Mouse (Mus musculus) MEL (cell line): Measurements from ENCODE around the gene Slc26a6. TPM values are rescaled to one million over a fixed set of nuclear protein-coding genes. Genes with fewer than 3 reads are reported as not detected.

Source experiments
- DNase-seq: peaks from one replicate; pipeline ENCODE4 v3.0.0; 2011; ENCODE audit warnings: low read depth, low spot score
- H3K27ac ChIP-seq: 2 replicates; pipeline ENCODE4 v1.5.1; 2012; ENCODE audit warnings: low read depth, mild to moderate bottlenecking, control low read depth, low read length, moderate library complexity; ENCODE audit not compliant: control insufficient read depth
- H3K27me3 ChIP-seq, 2 experiments: fragments of 150-350 bp in 1 of 2; sonication (generic) in 1 of 2; 2 replicates each; pipeline ENCODE4 v1.6.1; 2012; ENCODE audit warnings: low read length in 2 of 2, mild to moderate bottlenecking in 2 of 2, improper control_type of control experiment in 1 of 2, moderate library complexity in 1 of 2; ENCODE audit not compliant: insufficient read depth in 2 of 2, control insufficient read depth in 1 of 2
- H3K36me3 ChIP-seq, 2 experiments: 2 replicates each; pipeline ENCODE4 v1.6.1; 2012 to 2014; ENCODE audit warnings: low read length in 2 of 2, improper control_type of control experiment in 1 of 2, inconsistent platforms in 1 of 2, mild to moderate bottlenecking in 1 of 2; ENCODE audit not compliant: insufficient read depth in 2 of 2, control insufficient read depth in 1 of 2
- H3K4me1 ChIP-seq, 2 experiments: fragments of 150-350 bp in 1 of 2; sonication (generic) in 1 of 2; 2 replicates each; pipeline ENCODE4 v1.6.1; 2012; ENCODE audit warnings: low read length in 2 of 2, improper control_type of control experiment in 1 of 2, mild to moderate bottlenecking in 1 of 2; ENCODE audit not compliant: insufficient read depth in 2 of 2, control insufficient read depth in 1 of 2
- H3K4me3 ChIP-seq, 2 experiments: fragments of 150-350 bp in 1 of 2; sonication (generic) in 1 of 2; 2 replicates each; pipeline ENCODE4 v1.5.1; 2012; ENCODE audit warnings: low read depth in 2 of 2, low read length in 2 of 2, mild to moderate bottlenecking in 2 of 2, moderate library complexity in 2 of 2, control low read depth in 1 of 2, improper control_type of control experiment in 1 of 2; ENCODE audit not compliant: control insufficient read depth in 1 of 2, insufficient read depth in 1 of 2
- H3K79me2 ChIP-seq: 2 replicates; pipeline ENCODE4 v1.6.1; 2012; ENCODE audit warnings: mild to moderate bottlenecking, low read length, moderate library complexity; ENCODE audit not compliant: control insufficient read depth, poor library complexity, insufficient read depth
- H3K9ac ChIP-seq: 2 replicates; pipeline ENCODE4 v1.6.1; 2012; ENCODE audit warnings: low read depth, mild to moderate bottlenecking, control low read depth, low read length, moderate library complexity; ENCODE audit not compliant: control insufficient read depth, poor library complexity, severe bottlenecking
- H3K9me3 ChIP-seq: fragments of 150-350 bp; sonication (generic); replicated peaks from 2 replicates; pipeline ENCODE4 v1.6.1; 2012; ENCODE audit warnings: mild to moderate bottlenecking, low read length, improper control_type of control experiment, moderate library complexity; ENCODE audit not compliant: insufficient read depth
- CHD1 ChIP-seq: IDR thresholded peaks from 2 replicates; pipeline ENCODE4 v1.6.1; 2012; ENCODE audit warnings: low read depth, mild to moderate bottlenecking, inconsistent platforms, low read length, improper control_type of control experiment
- CHD2 ChIP-seq: IDR thresholded peaks from 2 replicates; pipeline ENCODE4 v1.6.1; 2011; ENCODE audit warnings: low read length, improper control_type of control experiment
- ETS1 ChIP-seq: IDR thresholded peaks from 2 replicates; pipeline ENCODE4 v1.6.1; 2012; ENCODE audit warnings: low read depth, mild to moderate bottlenecking, inconsistent platforms, low read length, improper control_type of control experiment, moderate library complexity
- GABPA ChIP-seq: IDR thresholded peaks from 2 replicates; pipeline ENCODE4 v1.6.1; 2012; ENCODE audit warnings: low read depth, mild to moderate bottlenecking, inconsistent platforms, low read length, improper control_type of control experiment, moderate library complexity
- GATA1 ChIP-seq: IDR thresholded peaks from 2 replicates; pipeline ENCODE4 v1.6.1; 2011; ENCODE audit warnings: low read depth, low read length, improper control_type of control experiment
- HCFC1 ChIP-seq: IDR thresholded peaks from 2 replicates; pipeline ENCODE4 v1.6.1; 2012; ENCODE audit warnings: low read depth, mild to moderate bottlenecking, inconsistent platforms, low read length, improper control_type of control experiment, moderate library complexity
- JUND ChIP-seq: IDR thresholded peaks from 2 replicates; pipeline ENCODE4 v1.6.1; 2011; ENCODE audit warnings: low read depth, mild to moderate bottlenecking, improper control_type of control experiment, low read length
- KAT2A ChIP-seq: conservative IDR thresholded peaks from 2 replicates; pipeline ENCODE4 v1.6.1; 2012; ENCODE audit warnings: low read depth, low read length, improper control_type of control experiment, inconsistent platforms
- MEF2A ChIP-seq: IDR thresholded peaks from 2 replicates; pipeline ENCODE4 v1.6.1; 2014; ENCODE audit warnings: low read depth, mild to moderate bottlenecking, inconsistent platforms, low read length, improper control_type of control experiment; ENCODE audit not compliant: poor library complexity, insufficient replicate concordance, severe bottlenecking; ENCODE audit errors: extremely low read depth
- MYB ChIP-seq: IDR thresholded peaks from 2 replicates; pipeline ENCODE4 v1.6.1; 2011; ENCODE audit warnings: mild to moderate bottlenecking, low read depth, low read length, improper control_type of control experiment
- NRF1 ChIP-seq: IDR thresholded peaks from 2 replicates; pipeline ENCODE4 v1.6.1; 2014; ENCODE audit warnings: low read depth, mild to moderate bottlenecking, inconsistent platforms, low read length, improper control_type of control experiment, moderate library complexity; ENCODE audit not compliant: poor library complexity, insufficient read depth, severe bottlenecking
- POLR2A ChIP-seq, 2 experiments: IDR thresholded peaks; 2 replicates each; pipeline ENCODE4 v1.6.1; 2011 to 2012; ENCODE audit warnings: low read length in 2 of 2, mild to moderate bottlenecking in 2 of 2, control low read depth in 1 of 2, improper control_type of control experiment in 1 of 2, low read depth in 1 of 2, moderate library complexity in 1 of 2; ENCODE audit not compliant: control insufficient read depth in 1 of 2, insufficient read depth in 1 of 2, poor library complexity in 1 of 2
- RAD21 ChIP-seq: IDR thresholded peaks from 2 replicates; pipeline ENCODE4 v1.6.1; 2011; ENCODE audit warnings: mild to moderate bottlenecking, low read depth, low read length, improper control_type of control experiment
- TBP ChIP-seq: IDR thresholded peaks from 2 replicates; pipeline ENCODE4 v1.8.0; 2011; ENCODE audit warnings: low read depth, low read length, improper control_type of control experiment
- UBTF ChIP-seq: IDR thresholded peaks from 2 replicates; pipeline ENCODE4 v1.6.1; 2012; ENCODE audit warnings: low read depth, mild to moderate bottlenecking, inconsistent platforms, low read length, improper control_type of control experiment, moderate library complexity, borderline replicate concordance; ENCODE audit not compliant: insufficient read depth
- USF2 ChIP-seq, 2 experiments: IDR thresholded peaks; 2 replicates each; pipeline ENCODE4 v1.6.1; 2011 to 2012; ENCODE audit warnings: improper control_type of control experiment in 2 of 2, low read length in 2 of 2, borderline replicate concordance in 1 of 2, inconsistent platforms in 1 of 2, low read depth in 1 of 2, mild to moderate bottlenecking in 1 of 2; ENCODE audit not compliant: insufficient read depth in 1 of 2
- ZKSCAN1 ChIP-seq: IDR thresholded peaks from 2 replicates; pipeline ENCODE4 v1.6.1; 2012; ENCODE audit warnings: low read depth, mild to moderate bottlenecking, inconsistent platforms, low read length, improper control_type of control experiment, moderate library complexity
- ZNF384 ChIP-seq: IDR thresholded peaks from 2 replicates; pipeline ENCODE4 v1.6.1; 2012; ENCODE audit warnings: low read depth, mild to moderate bottlenecking, inconsistent platforms, low read length, improper control_type of control experiment
- polyA plus RNA-seq, 2 experiments: library from polyadenylated mRNA; stranded (reverse) in 1 of 2; unstranded in 1 of 2; fragments of >175 nt in 1 of 2; fragments of >200 nt in 1 of 2; gene quantifications; 2 replicates each; pipeline versions ENCODE4 v1.2.1 to v1.2.4; 2012; ENCODE audit warnings: low replicate concordance in 2 of 2, low read depth in 1 of 2; ENCODE audit not compliant: insufficient read length in 2 of 2, insufficient read depth in 1 of 2, missing spikeins in 1 of 2
- total RNA-seq: library from RNA; depleted of rRNA; stranded (reverse); fragments of 300-350 nt; gene quantifications from 2 replicates; pipeline ENCODE4 v1.2.3, GENCODE M21; 2012

The Slc26a6 gene
- total and polyA plus RNA-seq, 3 experiments: 8.0 to 13.2 TPM; not detected in 1

DNA sequence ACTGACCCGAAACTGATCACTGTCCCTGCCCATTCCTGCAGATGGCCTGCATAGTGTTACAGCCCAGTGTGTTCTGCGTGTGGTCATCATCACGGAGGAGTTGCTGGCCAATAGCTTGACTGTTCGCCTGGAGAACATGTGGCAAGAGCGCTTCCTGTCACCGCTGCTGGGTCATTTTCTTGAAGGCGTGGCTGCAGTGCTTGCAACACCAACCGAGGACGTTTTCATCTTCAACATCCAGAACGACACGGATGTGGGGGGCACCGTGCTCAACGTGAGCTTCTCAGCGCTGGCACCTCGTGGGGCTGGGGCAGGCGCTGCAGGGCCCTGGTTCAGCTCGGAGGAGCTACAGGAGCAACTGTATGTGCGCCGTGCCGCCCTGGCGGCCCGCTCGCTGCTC is 21.4 kb upstream of the Slc26a6 start:
- Histone ChIP-seq H3K36me3 (no peaks in the 10 kb centered on the region), H3K79me2 (no peaks in the 10 kb centered on the region), H3K9ac (no peak overlapping the region), H3K9me3 (no peaks in the 10 kb centered on the region), H3K4me3 (no peak overlapping the region), H3K27ac (no peak overlapping the region), H3K4me1 (no peaks in the 10 kb centered on the region), H3K27me3 (no peaks in the 10 kb centered on the region)
- DNase-seq: no peak
- TF ChIP-seq MEF2A (no peak), KAT2A (no peak), POLR2A (IDR thresholded peaks at IDR 0.05; ENCODE audit: control insufficient read depth in 1 of 2, insufficient read depth in 1 of 2, low read depth in 1 of 2, low read length in 2 of 2, poor library complexity in 1 of 2) (no peak), TBP (no peak), MYB (no peak), RAD21 (no peak), CHD2 (no peak)

- Histone ChIP-seq H3K9me3 (no peaks in the 10 kb centered on the region), H3K4me3 (no peak overlapping the region), H3K4me1 (no peaks in the 10 kb centered on the region), H3K27me3 (no peaks in the 10 kb centered on the region), H3K79me2 (no peaks in the 10 kb centered on the region), H3K36me3 (no peaks in the 10 kb centered on the region), H3K9ac (no peak overlapping the region), H3K27ac (no peak overlapping the region)
- no peak for DNase-seq
- no peak for TF ChIP-seq JUND
- TF ChIP-seq UBTF: no peak
- no peak for TF ChIP-seq ZNF384
- TF ChIP-seq HCFC1: no peak
- no peak for TF ChIP-seq GATA1
- no peak for TF ChIP-seq KAT2A
- TF ChIP-seq GABPA: no peak
- no peak for TF ChIP-seq NRF1
- TF ChIP-seq USF2 (IDR thresholded peaks at IDR 0.05; ENCODE audit: borderline replicate concordance in 1 of 2, insufficient read depth in 1 of 2, low read depth in 1 of 2, low read length in 2 of 2): no peak
- TF ChIP-seq ZKSCAN1: no peak
- TF ChIP-seq CHD1: no peak
- no peak for TF ChIP-seq ETS1
These were observed 20.5 kb upstream of the Slc26a6 start for GRCm38 (mm10) chr9:108832390-108833108.
